Mouse (Mus musculus) layer of hippocampus, postnatal 36 days (tissue): ENCODE results near the gene Paqr5. TPM values are rescaled to one million over a fixed set of nuclear protein-coding genes. Genes with fewer than 3 reads are reported as not detected.

Experiments used
- DNase-seq, 2 experiments: peaks; one replicate each; pipeline ENCODE4 v3.0.0; 2022
- total RNA-seq, 2 experiments: library from RNA; stranded (reverse); gene quantifications; 2 replicates each; pipeline ENCODE4 v1.2.3; 2021

The Paqr5 gene
- total RNA-seq, 2 experiments from 2014 or later: 1.6 to 4.7 TPM

DNA sequence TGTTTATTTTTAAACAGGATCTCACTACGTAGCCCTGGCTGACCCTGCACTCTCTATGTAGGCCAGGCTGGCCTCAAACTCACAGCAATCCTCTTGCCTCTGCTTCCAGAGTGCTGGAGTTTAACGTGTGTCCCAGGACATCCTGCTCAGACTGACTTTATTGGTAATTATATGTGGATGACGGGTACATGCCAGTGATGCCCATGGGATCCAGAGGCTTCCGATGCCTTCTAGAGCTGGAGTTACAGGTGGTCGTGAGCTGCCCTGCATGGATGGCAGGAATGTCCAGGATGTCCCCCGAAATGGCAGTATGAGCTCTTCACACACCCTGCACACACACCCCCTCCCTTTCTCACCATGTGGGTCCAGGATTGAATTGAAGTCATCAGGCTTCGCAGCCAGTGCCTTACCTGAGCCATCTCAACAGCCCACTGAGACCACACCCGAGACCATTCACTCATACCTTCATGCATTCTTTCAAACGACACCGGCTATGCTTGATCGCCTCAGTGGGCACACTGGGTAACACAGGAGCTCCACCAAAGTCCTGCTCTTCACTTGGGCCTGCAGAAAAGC lies 117.7 kb downstream of the Paqr5 start:
- no peak for DNase-seq

DNA sequence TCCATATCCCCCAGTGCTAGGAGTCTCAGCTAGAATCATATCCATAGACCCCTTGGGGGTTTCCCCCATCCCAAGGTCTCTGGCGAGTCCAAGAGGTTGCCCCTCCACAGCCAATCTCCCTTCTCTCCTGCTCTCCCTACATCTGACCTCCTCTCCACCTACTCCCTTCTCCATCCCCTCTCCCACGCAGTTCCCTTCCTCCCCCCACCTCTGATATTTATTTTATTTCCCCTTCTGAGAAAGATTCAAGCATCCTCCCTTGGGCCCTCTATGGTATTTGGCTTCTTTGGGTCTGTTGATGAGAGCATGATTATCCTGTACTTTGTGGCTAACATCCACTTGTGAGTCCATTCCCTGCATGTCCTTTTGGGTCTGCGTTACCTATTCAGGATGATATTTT lies 118.3 kb downstream of the Paqr5 start:
- no peak for DNase-seq

DNA sequence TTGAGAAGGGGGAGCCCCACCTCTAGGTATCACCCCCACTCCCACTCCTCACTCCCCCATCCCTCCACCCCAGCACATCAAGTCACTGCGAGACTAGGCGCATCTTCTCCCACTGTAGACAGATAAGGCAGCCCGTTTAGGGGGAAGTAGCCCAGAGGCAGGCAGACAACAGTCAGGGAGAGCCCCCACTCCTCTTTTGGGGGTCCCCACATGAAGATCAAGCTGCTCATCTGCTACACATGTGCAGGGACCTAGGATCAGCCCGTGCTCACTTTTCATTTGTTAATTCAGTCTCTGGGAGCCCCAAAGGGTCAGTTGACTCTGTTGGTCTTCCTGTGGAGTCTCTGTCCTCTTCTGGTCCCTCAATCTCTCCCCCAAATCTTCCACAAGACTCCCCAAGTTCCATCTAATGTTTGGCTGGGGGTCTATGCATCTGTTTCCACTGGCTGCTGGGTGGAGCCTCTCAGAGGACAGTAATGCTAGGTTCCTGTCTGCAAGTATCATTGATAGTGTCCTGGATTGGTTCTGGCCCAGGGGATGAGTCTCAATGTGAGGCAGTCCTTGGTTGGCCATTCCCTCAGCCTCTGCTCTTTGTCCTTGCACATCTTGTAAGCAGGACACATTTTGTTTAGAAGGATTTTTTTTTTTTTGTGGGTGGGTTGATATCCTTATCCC lies 118.9 kb downstream of the Paqr5 start:
- no peak for DNase-seq

DNA sequence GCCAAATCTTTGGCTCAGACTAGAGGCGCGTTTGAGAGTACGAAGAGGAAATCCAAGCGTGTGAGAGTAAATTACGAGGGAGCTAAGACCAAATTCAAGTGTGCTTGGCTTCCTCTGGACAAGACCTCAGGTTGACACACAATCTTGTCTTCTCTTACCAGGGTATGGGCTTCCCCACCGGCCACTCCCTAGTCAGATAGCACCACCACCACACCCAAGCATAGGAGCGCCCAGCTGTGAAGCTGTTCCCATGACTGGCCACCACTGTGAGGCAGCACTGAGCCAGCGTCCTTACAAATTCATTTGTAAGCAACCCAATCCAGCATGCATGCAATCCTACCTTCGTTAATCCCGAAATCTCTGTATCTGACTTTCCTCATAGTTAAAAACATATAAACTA lies 119.7 kb downstream of the Paqr5 start:
- DNase-seq: no peak

DNA sequence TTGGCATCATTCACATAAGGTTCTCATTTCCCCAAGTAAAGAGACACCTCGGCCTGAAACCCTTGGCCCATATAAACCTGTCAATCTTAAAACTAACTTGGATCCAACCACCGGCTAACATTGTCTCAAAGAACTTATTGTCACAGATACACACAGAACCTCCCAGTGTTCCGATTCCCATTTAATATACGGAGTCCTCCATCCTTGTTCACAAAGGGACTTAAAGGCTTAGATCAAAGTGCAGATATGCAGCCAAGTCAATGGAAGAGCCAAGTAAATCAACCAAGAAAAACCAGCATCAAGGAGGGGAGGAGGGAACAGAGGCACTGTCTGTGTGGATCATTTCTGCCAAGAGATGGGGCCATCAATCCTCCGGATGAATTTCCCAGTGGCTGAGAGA lies 121.1 kb downstream of the Paqr5 start:
- DNase-seq: no peak

DNA sequence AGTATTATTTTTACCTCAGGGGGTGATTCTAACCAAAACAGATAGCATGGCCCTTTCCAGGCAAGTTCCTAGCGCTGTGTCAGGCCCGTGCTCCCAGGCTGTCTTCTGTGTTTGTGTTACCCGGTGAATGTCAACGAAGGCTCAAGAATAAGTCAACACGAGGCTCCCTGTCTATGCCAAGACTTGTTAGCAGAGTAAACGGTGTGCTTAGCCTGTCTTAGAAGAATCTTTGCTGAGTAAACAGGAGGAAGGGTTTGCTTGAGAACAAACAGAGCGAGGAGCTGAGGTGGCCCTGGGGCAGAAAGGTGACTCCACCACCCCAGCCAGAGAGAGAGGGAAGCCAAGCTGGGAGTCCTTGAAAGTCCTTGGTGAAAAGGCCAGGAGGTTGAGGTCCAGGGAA lies 122.5 kb downstream of the Paqr5 start:
- DNase-seq: no peak

Other genes with a start within 250 kb of the Paqr5 start
- 1,000 to 10,000 TPM; 1,474 to 1,494 TPM for gene Rplp1, start 112.3 kb downstream of the Paqr5 start, total RNA-seq
- gene Kif23, start 80.1 kb downstream of the Paqr5 start, total RNA-seq: 1 to 10 TPM; 1.2 to 2.3 TPM
- 10 to 100 TPM; 24.1 to 27.2 TPM for gene Glce, start 95.8 kb upstream of the Paqr5 start, total RNA-seq